In genomic region chr16:44876625-44877024, GRCm38 (mm10) we compare ENCODE assay signal across 35 mouse cellular contexts. TPM values are rescaled to one million over a fixed set of nuclear protein-coding genes. Genes with fewer than 3 reads are reported as not detected.
DNase-seq lines count a peak whose midpoint lies in the region; ATAC-seq and TF ChIP-seq lines count a peak whose summit lies in the region.
"Had no signal": no experiment of that assay in that cellular context is flagged by ENCODE, and none has a peak within 500 bp of the region (broad histone marks: within the 10 kb centered on the region; RNA-seq: fewer than 3 reads in every experiment).

No protein-coding gene starts in this region.

- no peak for TF ChIP-seq CTCF in CH12.LX (conservative IDR thresholded peaks at IDR 0.05 in 1 of 2, IDR thresholded peaks at IDR 0.05 in 1 of 2; ENCODE audit: low read depth in 2 of 2, low read length in 2 of 2)

- no peaks in the 10 kb centered on the region for H3K36me3 ChIP-seq in CH12.LX (replicated peaks in 1 of 2; ENCODE audit: control insufficient read depth in 1 of 2, insufficient read depth in 1 of 2, low read length in 1 of 2)
- H3K36me3 ChIP-seq: forebrain, embryonic 10.5 days; G1E; heart, embryonic 10.5 days had no signal

- H3K9me3 ChIP-seq in CH12.LX (replicated peaks; ENCODE audit: low read length) = no peaks in the 10 kb centered on the region
- H3K9me3 ChIP-seq: forebrain, embryonic 10.5 days; forebrain, embryonic 13.5 days; G1E; heart, embryonic 10.5 days had no signal

- no peak for TF ChIP-seq EP300 in CH12.LX (IDR thresholded peaks at IDR 0.05; ENCODE audit: low read length)

- no peaks in the 10 kb centered on the region for H3K27me3 ChIP-seq in CH12.LX (replicated peaks)
- H3K27me3 ChIP-seq: forebrain, embryonic 13.5 days had no signal

- peaks cover 0 to 4% of the 10 kb centered on the region in 2 experiments; a peak in 2 of 4 replicates for H3K4me1 ChIP-seq in CH12.LX (ENCODE audit: control insufficient read depth in 1 of 2, insufficient read depth in 2 of 2)
- H3K4me1 ChIP-seq: forebrain, embryonic 10.5 days; forebrain, embryonic 13.5 days; heart, embryonic 10.5 days had no signal

- peak overlapping the region; percentile 8; the same call in 1 of the 2 replicates for H3K4me2 ChIP-seq in CH12.LX (ENCODE audit: insufficient read depth, low read depth, poor library complexity, severe bottlenecking)
- H3K4me2 ChIP-seq: forebrain, embryonic 13.5 days; hindbrain, embryonic 14.5 days had no signal

- peak; percentile 14 for DNase-seq in 416B (ENCODE audit: low read depth)
- no peak for DNase-seq in CH12.LX (ENCODE audit: extremely low read depth)
- peak; percentile 21 for DNase-seq in large intestine, adult 2 months (ENCODE audit: low read depth, low spot score)
- DNase-seq in cerebellum, adult 9-11 months = no peak
- DNase-seq in heart, postnatal 14 days = no peak
- DNase-seq in thymus, postnatal 0 days (ENCODE audit: low spot score) = no peak
- DNase-seq: adrenal gland, adult 2 months; adrenal gland, postnatal 14 days; cerebellum, adult 11-12 months; cerebellum, adult 9-10 months; cerebellum, postnatal 25 days; embryo, embryonic 11 days; gastrocnemius, postnatal 25 days; heart, adult 2 months; heart, postnatal 36 days; kidney, adult 2 months had no signal

- no peak for TF ChIP-seq RAD21 in CH12.LX (IDR thresholded peaks at IDR 0.05; ENCODE audit: low read depth, low read length)

- intact Hi-C loops in heart, postnatal 14 days (cut with DNase I) = no loop called here

- in situ Hi-C loops in CH12.LX (cut with MboI; ENCODE audit: low pct_ligation_motif_present, low pct_unique_long_range_greater_than_20kb, low sequenced_read_pairs) = no loop called here

- 0 out of 2 replicates have a peak, but pooled peaks have one; percentile 22 for ATAC-seq in common myeloid progenitor, adult 5-6 weeks (replicated peaks; ENCODE audit: low read depth, poor library complexity, severe bottlenecking)
- ATAC-seq: forebrain, embryonic 13.5 days; forebrain, embryonic 16.5 days; hindbrain, postnatal 0 days; inflammation-experienced regulatory T-cells, adult 6 months; intestine, embryonic 16.5 days had no signal

- 34% methylated on average over 5 of the region's 5 CpGs for WGBS in large intestine, adult 2 months

- no peak overlapping the region for H3K27ac ChIP-seq in CH12.LX (ENCODE audit: insufficient read depth, low read depth)
- H3K27ac ChIP-seq: forebrain, embryonic 10.5 days; forebrain, embryonic 13.5 days; heart, adult 2 months; heart, embryonic 10.5 days; hindbrain, embryonic 14.5 days; hindbrain, postnatal 0 days had no signal

- dilution Hi-C loops in CH12.LX (cut with MboI; ENCODE audit: extremely low pct_ligation_motif_present, extremely low pct_unique_long_range_greater_than_20kb, low sequenced_read_pairs) = no loop called here

- H3K4me3 ChIP-seq in CH12.LX (replicated peaks in 1 of 3; ENCODE audit: low read depth in 2 of 3, low read length in 2 of 3, poor library complexity in 1 of 3) = no peak overlapping the region
- H3K4me3 ChIP-seq: forebrain, embryonic 10.5 days; forebrain, embryonic 13.5 days; heart, adult 2 months; heart, embryonic 10.5 days had no signal

- no peak for TF ChIP-seq POLR2A in CH12.LX (IDR thresholded peaks at IDR 0.05; ENCODE audit: low read depth, low read length)

- H3K9ac ChIP-seq in CH12.LX (ENCODE audit: insufficient read depth, low read depth) = no peak overlapping the region
- H3K9ac ChIP-seq: forebrain, embryonic 13.5 days; hindbrain, embryonic 14.5 days had no signal

- no peaks in the 10 kb centered on the region for H3K79me2 ChIP-seq in CH12.LX (replicated peaks; ENCODE audit: control insufficient read depth, extremely low read depth, insufficient read depth, poor library complexity, severe bottlenecking)

TF ChIP-seq in CH12.LX, 34 proteins besides CTCF, POLR2A, EP300 and RAD21:
- TF ChIP-seq CHD1 (IDR thresholded peaks at IDR 0.05; ENCODE audit: low read depth, low read length) = 0 out of 2 replicates have a peak, but pooled peaks have one; percentile 39
- TF ChIP-seq ZKSCAN1 (IDR thresholded peaks at IDR 0.05; ENCODE audit: borderline replicate concordance, low read depth, low read length) = no peak
- TF ChIP-seq MAX (IDR thresholded peaks at IDR 0.05; ENCODE audit: low read length) = 0 out of 2 replicates have a peak, but pooled peaks have one; percentile 31
TF ChIP-seq in CH12.LX: peak in this region for 2.

RNA-seq across cellular contexts. Expression of gene Cd200r2, which starts 9.7 kb away (rescaled TPM):
- total RNA-seq in CH12.LX (2012; rRNA removed) (2.2 and 2.4 TPM in 2 replicates), CH12.LX (2014; rRNA removed) (0.69 and 0.74 TPM in 2 replicates)
- polyA plus RNA-seq in CH12.LX (2012; ENCODE audit: insufficient read length, low read depth) = 0.31 and 0.66 TPM in 2 replicates
- total RNA-seq in common myeloid progenitor, adult 5-6 weeks (2017) = not detected in 2 replicates
- 0.38 and 0.41 TPM in 2 replicates for polyA plus RNA-seq in large intestine, adult 2 months (2012; rRNA removed)
- not detected for total RNA-seq in heart, postnatal 14 days (2021)
- 0.12 TPM in 1 of 2 replicates, not detected in the other for polyA plus RNA-seq in thymus, postnatal 0 days (2015; fragmentation: Nextera tagmentation; extraction: Ambion mirVana)
- total RNA-seq: adrenal gland, adult 2 months; adrenal gland, postnatal 14 days; adrenal gland, postnatal 4 days; gastrocnemius, adult 8-10 months; gastrocnemius, postnatal 25 days; heart, adult 2 months; heart, postnatal 36 days; hindbrain, postnatal 0 days had no signal
- polyA plus RNA-seq: adrenal gland, adult 2 months; brain, embryonic 14.5 days; cortical plate, adult 2 months; embryonic facial prominence, embryonic 11.5 days; embryonic facial prominence, embryonic 14.5 days; forebrain, embryonic 10.5 days; forebrain, embryonic 13.5 days; forebrain, embryonic 16.5 days; G1E; gonadal fat pad, adult 2 months; heart, adult 2 months; heart, postnatal 0 days; hindbrain, embryonic 11.5 days; hindbrain, embryonic 14.5 days; hindbrain, postnatal 0 days; kidney, adult 2 months had no signal

Comparison
In these comparisons a context has a peak if more than half of its experiments do, and no peak if none do; other contexts are left out.
1. DNase-seq: peak in 416B (single experiment) and large intestine, adult 2 months (single experiment); none in CH12.LX (single experiment), cerebellum, adult 9-11 months (single experiment), heart, postnatal 14 days (0 of 2) and thymus, postnatal 0 days (single experiment).